Mouse (Mus musculus) embryo, embryonic 9.5 days (tissue): ENCODE measurements at regions not wholly inside any gene's neighbourhood (a gene's known extent, or its start where the extent isn't known, plus 50 kb on each side); places are given as distances from the start of the nearest gene placed in this dataset.

Experiments
- DNase-seq: peaks from one replicate; pipeline ENCODE4 v3.0.0-alpha.2; 2017; ENCODE audit errors: extremely low spot score

DNA sequence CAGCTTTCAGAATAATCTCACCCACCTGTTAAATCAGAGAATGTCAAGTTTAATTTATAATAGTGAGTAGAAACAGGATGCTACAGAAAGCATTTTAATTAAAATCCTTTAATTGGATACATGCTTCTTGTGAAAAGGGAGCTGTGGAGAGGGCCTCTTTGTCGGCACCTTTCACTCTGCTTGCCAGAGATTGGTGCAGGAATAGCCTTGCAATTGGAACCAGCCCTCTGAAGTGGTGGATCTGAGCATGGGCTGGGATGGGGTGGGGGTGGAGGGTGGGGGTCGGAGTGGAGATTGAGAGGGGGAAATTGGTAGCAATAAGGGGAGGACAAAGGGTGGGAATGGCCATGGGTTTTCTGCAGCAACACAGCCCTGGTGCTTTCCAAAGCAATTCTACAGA lies 207.2 kb downstream of the Tbx15 start:
- DNase-seq, result no peak

DNA sequence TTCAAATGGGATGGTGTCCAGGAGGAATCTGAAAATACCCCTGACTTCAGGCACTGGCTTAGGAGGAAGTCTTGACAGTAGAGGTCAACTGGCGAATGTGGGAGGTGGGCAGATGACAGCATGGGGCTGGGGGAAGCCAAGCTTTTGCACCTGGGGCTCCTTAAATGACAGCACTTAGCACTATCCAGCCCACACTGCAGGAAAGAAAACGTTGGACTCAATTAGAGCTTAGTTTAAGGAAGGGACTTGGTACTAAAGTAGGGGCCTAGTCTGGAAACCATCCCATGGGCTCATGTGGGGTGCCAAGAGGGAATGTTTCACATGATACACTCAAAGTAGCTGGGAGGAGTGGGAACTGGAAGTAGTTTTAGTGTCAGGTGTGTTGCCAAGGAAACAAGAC lies 207.6 kb downstream of the Tbx15 start:
- DNase-seq, result no peak

GRCm38 (mm10) chr3:99459036-99459863 lies 219.1 kb downstream of the Tbx15 start:
- no peak for DNase-seq

DNA sequence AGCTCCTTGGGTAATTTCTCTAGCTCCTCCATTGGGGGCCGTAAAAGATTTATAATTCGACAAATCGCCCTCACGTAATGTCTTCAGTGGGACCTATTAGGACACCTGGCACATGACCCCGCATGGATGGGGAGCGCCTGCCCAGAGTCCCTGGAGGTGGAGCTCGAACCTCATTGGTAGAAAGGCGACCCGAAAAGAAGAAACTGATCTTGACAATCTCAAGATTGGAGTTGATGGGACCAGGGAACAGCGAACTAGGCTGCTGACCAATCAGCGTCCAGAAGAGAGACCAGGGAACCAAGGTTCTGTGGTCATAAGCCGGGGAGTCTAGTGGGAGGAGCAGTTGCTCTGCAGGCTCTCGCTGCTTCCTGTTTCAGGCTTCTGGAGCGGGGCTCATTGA lies 259.8 kb downstream of the Tbx15 start:
- DNase-seq, result no peak

- DNase-seq, result no peak
Observed at GRCm38 (mm10) chr3:99504772-99505171, 264.6 kb downstream of the Tbx15 start.

DNA sequence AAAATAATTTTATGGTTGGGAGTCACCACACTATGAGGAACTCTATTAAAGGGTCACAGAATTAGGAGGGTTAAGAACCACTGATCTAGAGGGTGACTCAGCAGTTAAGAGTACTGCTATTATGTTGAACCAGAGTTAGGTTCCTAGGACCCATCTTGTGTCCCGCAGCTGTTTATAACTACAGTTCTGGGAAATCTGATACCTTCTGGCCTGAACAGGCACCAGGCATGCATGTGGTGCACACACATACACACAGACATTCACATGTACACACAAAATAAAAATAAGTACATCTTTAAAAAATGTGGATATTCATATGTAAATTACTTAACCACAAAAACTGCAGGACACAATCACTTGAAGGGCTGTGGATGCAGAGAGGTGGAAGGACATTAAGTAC lies 272.1 kb downstream of the Tbx15 start:
- DNase-seq, result no peak

DNA sequence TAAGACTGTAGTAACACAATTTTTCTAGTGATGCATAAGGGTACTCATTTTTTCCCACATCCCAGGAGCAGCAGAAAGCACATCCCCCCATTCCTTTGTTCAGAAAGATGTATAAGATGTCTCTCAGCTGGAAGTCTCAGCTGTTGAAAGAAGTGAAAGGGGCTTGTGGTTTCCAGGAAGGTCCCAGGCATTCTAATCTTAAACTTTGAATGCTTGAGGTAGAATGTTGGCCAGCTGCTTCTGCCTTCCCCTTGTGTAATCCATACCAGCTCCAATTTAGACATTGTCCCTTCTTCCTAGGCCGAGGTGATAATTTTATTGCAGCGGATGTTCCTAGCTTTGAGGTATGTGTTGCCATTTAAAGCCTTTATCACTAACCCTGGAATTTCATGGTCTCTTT lies 272.8 kb downstream of the Tbx15 start:
- no peak for DNase-seq

GRCm38 (mm10) chr3:99515751-99516150 lies 275.6 kb downstream of the Tbx15 start:
- no peak for DNase-seq

- no peak for DNase-seq
Observed at GRCm38 (mm10) chr3:99560917-99561316, 320.7 kb downstream of the Tbx15 start.

GRCm38 (mm10) chr3:99573335-99573976 lies 311.8 kb upstream of the Spag17 start:
- DNase-seq, result no peak

DNA sequence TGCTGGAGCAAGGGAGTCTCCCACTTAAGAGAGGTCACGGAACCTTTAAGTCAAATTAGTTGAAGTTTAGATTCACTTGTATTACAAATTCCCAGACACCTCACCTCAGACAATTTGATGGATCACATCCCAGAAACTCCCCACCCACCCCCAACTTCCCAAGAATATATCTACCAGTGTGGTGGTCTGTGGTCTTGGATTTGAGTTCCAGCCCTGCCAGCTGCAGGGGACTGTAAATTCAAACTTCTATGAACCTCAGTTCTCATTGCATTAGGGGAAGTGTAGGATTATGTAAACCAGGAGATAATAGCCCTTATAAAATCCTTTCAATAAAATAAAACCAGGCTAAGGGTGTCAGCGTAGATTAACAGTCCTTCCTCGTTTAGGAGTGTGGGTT lies 311.2 kb upstream of the Spag17 start:
- no peak for DNase-seq

GRCm38 (mm10) chr3:99602679-99603078 lies 282.5 kb upstream of the Spag17 start:
- DNase-seq, result no peak

DNA sequence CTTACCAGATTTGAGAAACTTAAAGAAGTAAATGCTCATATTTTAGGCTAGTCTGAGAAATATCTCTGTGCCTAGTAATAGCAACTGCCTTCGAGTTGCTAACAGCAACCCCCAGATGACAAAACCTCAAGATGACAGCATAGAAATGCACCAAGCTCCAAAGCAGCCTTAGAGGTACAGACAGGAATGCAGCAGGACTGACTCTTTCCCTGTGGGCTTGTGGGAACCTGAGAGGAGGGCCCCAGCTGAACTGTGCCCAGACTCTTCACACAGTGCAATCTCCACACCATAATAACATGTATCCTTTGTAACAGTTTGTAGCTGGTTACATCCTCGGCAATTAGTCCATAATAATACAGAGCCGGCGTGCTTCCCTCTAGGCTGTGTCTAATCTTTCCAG lies 252.9 kb upstream of the Spag17 start:
- no peak for DNase-seq

DNA sequence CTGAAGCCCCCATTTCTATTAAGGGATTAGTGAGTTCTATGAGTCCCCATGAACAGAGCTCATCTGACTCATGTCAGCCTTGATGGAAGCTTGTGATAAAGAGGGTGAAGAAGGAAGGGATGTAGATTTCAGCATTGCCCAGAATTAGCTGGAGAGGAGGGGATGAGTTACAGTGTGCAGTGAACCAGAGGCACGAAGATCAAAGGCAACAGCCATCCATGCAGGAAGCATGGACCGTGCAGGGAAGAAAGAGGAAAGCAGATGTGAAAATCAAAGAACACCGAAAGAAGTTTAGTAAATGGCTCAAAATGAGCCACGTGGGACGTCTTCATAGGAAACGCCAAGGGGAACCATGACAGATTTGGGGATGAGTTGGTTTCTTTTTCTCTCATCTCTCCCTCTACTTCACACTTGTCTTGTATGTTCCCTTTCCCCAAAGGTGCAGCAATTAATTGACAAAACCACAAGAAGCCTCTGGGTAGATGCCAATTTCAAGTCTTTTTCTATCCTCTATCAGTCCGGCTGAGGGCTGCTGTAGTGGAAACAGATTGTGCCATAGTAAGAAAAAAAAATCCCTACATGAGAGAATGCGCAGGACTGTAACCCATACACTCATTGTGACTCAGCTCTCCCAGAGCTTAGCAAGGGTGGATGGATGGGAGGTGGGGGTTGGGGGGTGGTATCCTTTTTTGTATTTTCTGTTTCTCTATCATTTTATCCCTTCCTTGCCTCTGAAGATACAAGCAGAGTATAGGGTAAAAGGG lies 243.7 kb upstream of the Spag17 start:
- DNase-seq, result no peak

GRCm38 (mm10) chr3:99644910-99645309 lies 240.3 kb upstream of the Spag17 start:
- no peak for DNase-seq

- DNase-seq, result no peak
Observed at GRCm38 (mm10) chr3:99645318-99645717, 239.9 kb upstream of the Spag17 start.

- DNase-seq, result no peak
Observed at GRCm38 (mm10) chr3:99657617-99658016, 227.6 kb upstream of the Spag17 start.

GRCm38 (mm10) chr3:99663783-99664182 lies 221.4 kb upstream of the Spag17 start:
- DNase-seq, result no peak

- no peak for DNase-seq
Observed at GRCm38 (mm10) chr3:99665363-99665762, 219.8 kb upstream of the Spag17 start.

DNA sequence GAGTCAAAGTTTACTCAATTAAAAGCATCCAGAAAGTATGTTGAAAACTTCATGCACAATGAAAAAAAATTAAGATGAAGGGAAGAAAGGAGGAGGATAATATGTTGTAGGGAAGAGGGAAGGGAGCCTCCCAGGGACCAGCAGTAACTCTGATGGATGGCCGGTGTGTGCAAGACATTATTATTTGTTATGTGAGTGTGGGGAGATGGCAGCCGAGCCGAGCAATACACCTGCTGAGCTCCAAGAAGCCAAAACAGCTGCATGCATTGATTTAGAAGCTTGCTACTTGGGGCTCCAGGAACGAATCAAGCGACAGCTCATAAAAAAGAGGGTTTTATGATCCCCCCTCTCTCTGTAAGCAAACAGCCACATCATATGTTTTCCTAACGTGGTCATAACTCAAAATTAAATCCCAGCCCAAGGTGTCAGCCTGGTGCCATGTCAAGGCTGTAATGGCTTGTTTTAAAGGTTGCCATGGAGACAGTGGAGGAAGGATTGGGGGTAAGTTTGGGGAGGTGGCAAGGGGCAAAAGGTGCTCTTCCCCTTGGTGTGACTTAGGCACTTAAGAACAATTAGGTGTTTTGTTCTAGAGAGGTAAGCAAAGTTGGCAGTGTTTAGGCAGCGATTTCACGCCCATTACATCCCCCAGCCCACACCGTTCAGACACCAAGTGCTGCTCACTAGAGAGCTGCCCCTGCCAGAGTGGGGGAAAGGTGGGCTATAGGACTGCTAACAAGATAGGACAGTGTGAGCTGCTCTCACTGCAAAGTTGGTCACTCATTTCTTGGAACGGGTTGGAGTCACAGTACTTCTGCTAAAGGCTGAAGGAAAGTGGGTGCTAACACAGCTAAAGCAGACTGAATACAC lies 219.1 kb upstream of the Spag17 start:
- DNase-seq, result peak; percentile 2

DNA sequence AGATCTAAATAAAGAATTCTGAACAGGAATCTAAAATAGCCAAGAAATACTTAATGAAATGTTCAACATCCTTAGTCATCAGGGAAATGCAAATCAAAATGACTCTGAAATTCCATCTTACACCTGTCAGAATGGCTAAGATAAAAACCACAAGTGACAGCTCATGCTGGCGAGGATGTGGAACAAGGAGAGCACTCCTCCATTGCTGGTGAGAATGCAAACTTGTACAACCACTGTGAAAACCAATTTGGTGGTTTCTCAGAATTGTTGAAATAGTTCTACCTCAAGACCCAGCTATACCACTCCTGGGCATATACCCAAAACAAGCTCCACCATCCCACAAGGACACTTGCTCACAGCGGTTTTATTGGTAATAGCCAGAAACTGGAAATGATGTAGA lies 211.1 kb upstream of the Spag17 start:
- no peak for DNase-seq

DNA sequence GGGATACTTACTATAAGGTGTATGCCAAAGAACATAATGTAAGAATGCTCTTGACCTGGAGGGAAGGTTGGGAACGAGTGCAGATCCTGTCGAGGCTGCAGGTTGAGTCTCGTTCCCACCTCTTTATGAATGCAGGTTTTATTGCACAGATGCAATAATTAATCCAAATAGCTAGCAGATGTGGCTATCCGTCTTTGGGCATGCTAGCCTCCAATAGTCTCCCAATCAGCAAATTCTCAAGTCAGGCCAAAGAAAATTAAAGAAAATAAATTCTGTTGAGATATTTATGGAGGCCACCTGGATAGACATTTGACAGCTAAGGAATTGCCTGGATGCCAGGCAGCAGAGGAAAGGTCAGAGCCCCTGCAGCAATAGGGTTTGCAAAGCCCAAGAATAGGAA lies 175.7 kb upstream of the Spag17 start:
- DNase-seq, result no peak
